Mouse (Mus musculus): ENCODE measurements at regions not wholly inside any gene's neighbourhood (a gene's known extent, or its start where the extent isn't known, plus 50 kb on each side); places are given as distances from the start of the nearest gene placed in this dataset.

DNA sequence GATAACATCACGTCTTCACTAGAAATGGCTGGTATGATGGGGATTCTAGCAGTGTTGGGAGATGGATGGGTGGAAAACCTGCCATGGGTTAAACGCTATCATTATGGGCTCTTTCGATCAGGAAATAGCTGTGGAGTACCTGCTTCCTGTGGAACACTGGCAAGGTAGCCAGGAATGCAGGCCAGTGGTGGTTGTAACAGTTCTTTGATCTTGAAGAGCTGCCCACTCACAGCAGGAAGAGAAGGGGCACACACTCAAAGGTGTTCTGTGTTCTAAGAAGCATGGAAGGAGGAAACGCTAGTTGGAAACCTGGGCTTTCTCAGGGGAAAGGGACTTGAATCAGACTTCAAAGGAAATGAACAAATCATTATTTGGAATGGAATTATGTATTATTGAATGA lies 141.6 kb upstream of the Fstl4 start:
- TF ChIP-seq CTCF (IDR thresholded peaks at IDR 0.05; ENCODE audit: low read depth) (no peak), EP300 (optimal IDR thresholded peaks at IDR 0.05) (no peak)

All from stomach, postnatal 0 days (tissue).